Mouse (Mus musculus) E14TG2a.4 (cell line): Measurements from ENCODE around the gene Mllt11.

Experiments
- CTCF ChIP-seq: conservative IDR thresholded peaks from 2 replicates; pipeline ENCODE4 v1.5.1; 2014; ENCODE audit warnings: low read length
- POU5F1 ChIP-seq: IDR thresholded peaks from 2 replicates; pipeline ENCODE4 v1.6.1; 2014; ENCODE audit warnings: low read length, borderline replicate concordance

DNA sequence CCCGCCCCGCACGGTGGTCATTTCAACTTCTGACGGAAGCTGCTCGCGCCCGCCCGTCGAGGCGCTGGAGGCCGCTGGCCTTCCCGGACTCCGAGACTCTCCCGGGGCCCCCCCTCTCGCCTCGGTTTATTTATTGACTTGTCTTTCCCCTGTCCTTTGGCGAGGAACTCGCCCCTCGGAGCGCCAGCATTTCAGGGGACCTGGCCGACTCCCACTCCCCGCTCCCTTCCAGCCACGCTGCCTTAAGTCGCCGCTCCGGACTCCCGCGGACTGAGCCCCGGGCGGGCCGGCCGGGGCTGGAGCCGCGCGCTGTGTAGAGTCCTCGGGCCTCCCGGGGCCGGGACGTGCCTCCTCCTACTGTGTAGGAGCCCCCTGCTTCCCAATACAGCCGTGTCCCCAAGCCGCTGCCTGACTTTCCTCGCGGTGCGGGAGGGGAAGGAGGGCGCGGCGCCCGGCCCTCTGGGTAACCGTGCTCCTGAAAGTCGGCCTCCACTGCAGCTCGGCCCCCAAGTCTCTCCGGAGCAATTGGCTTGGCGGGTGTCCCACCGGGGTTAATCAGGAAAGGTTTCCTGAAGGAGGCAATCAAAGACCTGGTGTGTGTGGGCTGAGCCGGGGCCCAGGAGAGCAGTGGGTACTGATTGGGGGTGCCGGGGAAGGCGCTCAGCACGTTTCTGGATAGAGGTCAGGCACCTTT, 58.6 kb downstream of the Mllt11 start:
- no peak for TF ChIP-seq CTCF
- TF ChIP-seq POU5F1, result no peak
